Mouse (Mus musculus) CH12.LX (cell line): ENCODE data around the gene Pml. TPM values are rescaled to one million over a fixed set of nuclear protein-coding genes. Genes with fewer than 3 reads are reported as not detected.

Source experiments
- DNase-seq: peaks from one replicate; pipeline ENCODE4 v3.0.0-alpha.2; 2013; ENCODE audit errors: extremely low read depth
- H3K27ac ChIP-seq: 2 replicates; pipeline ENCODE4 v1.5.1; 2012; ENCODE audit warnings: low read depth, mild to moderate bottlenecking, control low read depth, moderate library complexity; ENCODE audit not compliant: insufficient read depth
- H3K27me3 ChIP-seq: replicated peaks from 2 replicates; pipeline ENCODE3; 2012; ENCODE audit warnings: inconsistent platforms
- H3K36me3 ChIP-seq, 2 experiments: replicated peaks in 1 of 2; 2 replicates each; pipeline versions ENCODE3 to v1.6.1; 2012; ENCODE audit warnings: inconsistent platforms in 1 of 2, low read length in 1 of 2, mild to moderate bottlenecking in 1 of 2, mixed read lengths in 1 of 2, moderate library complexity in 1 of 2; ENCODE audit not compliant: control insufficient read depth in 1 of 2, insufficient read depth in 1 of 2
- H3K4me1 ChIP-seq, 2 experiments: 2 replicates each; pipeline ENCODE4 v1.6.1; 2012; ENCODE audit warnings: inconsistent platforms in 1 of 2, moderate library complexity in 1 of 2; ENCODE audit not compliant: insufficient read depth in 2 of 2, control insufficient read depth in 1 of 2
- H3K4me2 ChIP-seq: 2 replicates; pipeline ENCODE4 v1.6.1; 2012; ENCODE audit warnings: low read depth, mild to moderate bottlenecking, control low read depth; ENCODE audit not compliant: poor library complexity, insufficient read depth, severe bottlenecking
- H3K4me3 ChIP-seq, 3 experiments: fragments of 150-350 bp in 1 of 3; sonication (generic) in 1 of 3; replicated peaks in 1 of 3; 2 replicates each; pipeline versions ENCODE3 to v1.5.1; 2011 to 2012; ENCODE audit warnings: low read depth in 2 of 3, low read length in 2 of 3, mild to moderate bottlenecking in 2 of 3, moderate library complexity in 2 of 3, control low read depth in 1 of 3, improper control_type of control experiment in 1 of 3, inconsistent platforms in 1 of 3, mixed read lengths in 1 of 3; ENCODE audit not compliant: poor library complexity in 1 of 3
- H3K79me2 ChIP-seq: replicated peaks from 2 replicates; pipeline ENCODE4 v1.6.1; 2012; ENCODE audit warnings: mild to moderate bottlenecking, moderate library complexity; ENCODE audit not compliant: control insufficient read depth, poor library complexity, insufficient read depth, severe bottlenecking; ENCODE audit errors: extremely low read depth
- H3K9ac ChIP-seq: 2 replicates; pipeline ENCODE4 v1.6.1; 2012; ENCODE audit warnings: low read depth, mild to moderate bottlenecking, control low read depth, moderate library complexity; ENCODE audit not compliant: insufficient read depth
- H3K9me3 ChIP-seq: replicated peaks from 2 replicates; pipeline ENCODE3; 2012; ENCODE audit warnings: low read length, inconsistent platforms, mixed read lengths
- CTCF ChIP-seq, 2 experiments: IDR thresholded peaks in 1 of 2; conservative IDR thresholded peaks in 1 of 2; 2 replicates each; pipeline ENCODE4 v1.5.1; 2011 to 2012; ENCODE audit warnings: low read depth in 2 of 2, low read length in 2 of 2, improper control_type of control experiment in 1 of 2, inconsistent platforms in 1 of 2, mild to moderate bottlenecking in 1 of 2, moderate library complexity in 1 of 2
- ELF1 ChIP-seq: IDR thresholded peaks from 2 replicates; pipeline ENCODE4 v1.6.1; 2014; ENCODE audit warnings: low read depth, mild to moderate bottlenecking, inconsistent platforms, low read length, improper control_type of control experiment
- ETS1 ChIP-seq: conservative IDR thresholded peaks from 2 replicates; pipeline ENCODE4 v1.6.1; 2012; ENCODE audit warnings: low read depth, mild to moderate bottlenecking, inconsistent platforms, low read length, improper control_type of control experiment, moderate library complexity
- HCFC1 ChIP-seq: IDR thresholded peaks from 2 replicates; pipeline ENCODE4 v1.6.1; 2012; ENCODE audit warnings: low read depth, mild to moderate bottlenecking, inconsistent platforms, low read length, improper control_type of control experiment
- JUN ChIP-seq: IDR thresholded peaks from 2 replicates; pipeline ENCODE4 v1.6.1; 2011; ENCODE audit warnings: low read depth, mild to moderate bottlenecking, low read length, improper control_type of control experiment, moderate library complexity; ENCODE audit not compliant: insufficient read depth
- MAFK ChIP-seq: IDR thresholded peaks from 2 replicates; pipeline ENCODE4 v1.6.1; 2011; ENCODE audit warnings: low read length, improper control_type of control experiment; ENCODE audit not compliant: insufficient replicate concordance
- MAX ChIP-seq: IDR thresholded peaks from 2 replicates; pipeline ENCODE4 v1.6.1; 2011; ENCODE audit warnings: low read length, improper control_type of control experiment
- MAZ ChIP-seq: IDR thresholded peaks from 2 replicates; pipeline ENCODE4 v1.6.1; 2012; ENCODE audit warnings: low read depth, mild to moderate bottlenecking, inconsistent platforms, low read length, improper control_type of control experiment, moderate library complexity
- NELFE ChIP-seq: IDR thresholded peaks from 2 replicates; pipeline ENCODE4 v1.6.1; 2011; ENCODE audit warnings: low read depth, low read length, improper control_type of control experiment
- NRF1 ChIP-seq: IDR thresholded peaks from 2 replicates; pipeline ENCODE4 v1.6.1; 2014; ENCODE audit warnings: low read depth, mild to moderate bottlenecking, inconsistent platforms, low read length, improper control_type of control experiment, moderate library complexity
- PAX5 ChIP-seq: IDR thresholded peaks from 2 replicates; pipeline ENCODE4 v1.6.1; 2012; ENCODE audit warnings: low read length, inconsistent platforms, mixed read lengths
- SMC3 ChIP-seq: IDR thresholded peaks from 2 replicates; pipeline ENCODE4 v1.6.1; 2011; ENCODE audit warnings: low read depth, low read length, improper control_type of control experiment
- TBP ChIP-seq: conservative IDR thresholded peaks from 2 replicates; pipeline ENCODE4 v1.6.1; 2011; ENCODE audit warnings: low read depth, low read length, improper control_type of control experiment
- TCF12 ChIP-seq: IDR thresholded peaks from 2 replicates; pipeline ENCODE4 v1.6.1; 2014; ENCODE audit warnings: low read depth, mild to moderate bottlenecking, inconsistent platforms, low read length, improper control_type of control experiment
- ZMIZ1 ChIP-seq: IDR thresholded peaks from 2 replicates; pipeline ENCODE4 v1.6.1; 2012; ENCODE audit warnings: low read depth, mild to moderate bottlenecking, inconsistent platforms, low read length, improper control_type of control experiment
- dilution Hi-C: fragments of 300-500 bp; cut with MboI; formaldehyde crosslinking; loops from 2 replicates; pipeline ENCODE4 v1.14.3; 2020; ENCODE audit warnings: low sequenced_read_pairs; ENCODE audit not compliant: extremely low pct_unique_long_range_greater_than_20kb, extremely low pct_ligation_motif_present
- in situ Hi-C: fragments of 300-500 bp; cut with MboI; formaldehyde crosslinking; loops from 3 replicates; pipeline ENCODE4 v1.14.3; 2019; ENCODE audit warnings: low sequenced_read_pairs, low pct_ligation_motif_present, low pct_unique_long_range_greater_than_20kb, mixed read lengths
- polyA plus RNA-seq: library from polyadenylated mRNA; unstranded; fragments of >175 nt; gene quantifications from 2 replicates; pipeline ENCODE4 v1.2.1, GENCODE M21; 2012; ENCODE audit warnings: low read depth; ENCODE audit not compliant: insufficient read length
- total RNA-seq, 2 experiments: library from RNA; depleted of rRNA; stranded (reverse); fragments of 300-350 nt in 1 of 2; fragments of >200 nt in 1 of 2; gene quantifications; 2 replicates each; pipeline ENCODE4 v1.2.3; 2012 to 2014

Pml gene
- total and polyA plus RNA-seq, 3 experiments = 8.3 to 56.9 (median 21.2) TPM

DNA sequence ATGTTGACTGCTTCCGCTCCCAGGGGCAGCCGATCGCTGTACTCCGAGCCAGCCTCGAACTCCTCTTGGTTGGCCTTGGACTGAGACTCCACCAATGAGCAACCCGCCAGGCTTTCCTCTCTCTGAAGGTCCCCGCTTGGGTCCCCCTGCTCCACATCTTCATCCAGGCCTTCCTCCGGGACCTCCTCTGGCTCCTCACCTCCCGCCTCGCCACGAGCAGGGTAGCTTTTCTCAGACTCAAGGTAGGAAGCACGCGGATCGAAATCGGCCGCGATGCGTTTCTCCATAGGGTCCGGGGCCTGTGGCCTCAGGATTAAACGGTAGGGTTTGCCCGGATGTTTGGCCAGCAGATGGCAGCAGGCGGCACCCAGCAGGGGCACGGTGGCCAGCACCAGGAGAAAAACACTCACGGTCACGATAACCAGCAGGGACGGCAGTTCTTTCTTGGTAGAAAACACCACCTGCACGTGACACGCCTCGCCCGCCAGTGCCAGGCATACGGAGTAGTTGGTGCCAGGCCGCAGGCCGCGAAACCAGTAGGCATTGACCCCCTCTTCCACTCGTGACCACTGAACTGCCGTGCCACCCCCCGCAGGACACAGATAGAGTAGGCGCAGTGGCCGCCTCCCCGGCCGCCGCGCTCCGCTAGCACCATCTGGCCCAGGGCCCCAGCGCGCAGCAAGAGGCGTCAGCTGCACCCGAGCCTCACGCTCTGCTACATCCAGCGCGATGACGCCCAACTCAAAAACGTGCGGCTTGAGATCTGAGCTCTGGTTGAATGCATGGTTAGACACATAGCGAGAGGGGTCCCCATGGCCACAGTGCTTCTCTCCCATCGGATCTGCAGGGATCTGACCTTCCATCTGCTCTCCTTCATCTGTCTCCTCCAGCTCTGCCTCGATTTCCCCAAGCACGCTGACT lies 51.5 kb downstream of the Pml start:
- DNase-seq = no peak
- no peak overlapping the region for H3K4me2 ChIP-seq
- dilution Hi-C loops = no loop called here
- TF ChIP-seq TBP (no peak), CTCF (conservative IDR thresholded peaks at IDR 0.05 in 1 of 2, IDR thresholded peaks at IDR 0.05 in 1 of 2; ENCODE audit: low read depth in 2 of 2, low read length in 2 of 2) (peak in 1 of 2 experiments; percentile 16; a peak in 1 of 4 replicates), MAZ (no peak), PAX5 (no peak), ETS1 (no peak), ELF1 (no peak), TCF12 (no peak)
- H3K4me1 ChIP-seq = peaks cover 0 to 2% of the 10 kb centered on the region in 2 experiments; a peak in 2 of 4 replicates
- H3K27me3 ChIP-seq = peaks cover 10% of the 10 kb centered on the region
- H3K9me3 ChIP-seq = peaks cover 19% of the 10 kb centered on the region
- no peak overlapping the region for H3K9ac ChIP-seq
- in situ Hi-C loops = no loop called here
- H3K36me3 ChIP-seq = no peaks in the 10 kb centered on the region
- no peak overlapping the region for H3K27ac ChIP-seq
- no peak overlapping the region for H3K4me3 ChIP-seq
- H3K79me2 ChIP-seq = no peaks in the 10 kb centered on the region

DNA sequence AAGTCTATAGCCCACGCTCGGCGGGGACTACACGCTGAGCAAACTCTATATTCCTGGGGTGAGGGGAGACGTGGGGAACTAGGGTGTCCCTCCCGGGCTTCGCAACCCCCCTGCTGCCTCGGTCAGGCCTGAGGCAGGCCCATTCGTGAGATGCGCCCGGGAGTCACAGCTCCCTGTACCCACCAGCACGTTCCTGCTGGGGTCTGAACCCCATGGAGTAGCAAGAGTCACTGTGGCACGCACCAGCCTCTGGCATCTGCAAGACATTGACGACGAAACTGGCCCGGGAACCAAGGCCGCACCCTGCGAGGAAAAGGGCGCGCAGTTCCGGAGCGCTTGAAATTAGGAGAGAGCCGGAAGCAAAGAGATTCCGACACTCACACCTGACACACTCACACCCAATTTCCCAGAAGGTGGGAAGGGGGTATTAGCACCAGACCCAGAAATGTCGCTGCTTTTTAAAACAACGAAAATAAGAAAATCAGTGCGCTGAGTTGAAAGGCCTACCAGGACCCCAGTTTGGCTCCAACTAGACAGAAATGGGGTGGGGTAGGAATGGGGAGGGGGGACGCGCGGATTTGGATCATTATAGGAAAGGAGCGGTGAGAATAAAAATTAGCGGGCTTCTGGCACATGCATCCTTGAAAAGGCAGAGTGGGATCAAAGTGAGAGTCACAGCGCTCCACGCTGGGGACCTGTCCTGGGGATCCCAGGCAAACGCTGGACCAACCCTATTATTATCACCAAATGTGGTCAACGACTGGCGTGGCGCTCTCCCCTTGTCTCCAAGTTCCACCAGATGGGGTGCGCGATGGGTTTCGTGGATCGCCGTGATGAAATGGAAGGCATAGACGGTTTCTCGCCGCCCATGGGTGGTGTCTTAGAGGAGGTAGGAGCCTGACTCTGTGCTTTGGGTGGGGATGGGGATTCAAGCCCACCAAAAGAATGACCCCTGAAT lies 52.7 kb downstream of the Pml start:
- TF ChIP-seq MAFK = no peak
- TF ChIP-seq TBP = no peak
- TF ChIP-seq NRF1 = no peak
- H3K4me3 ChIP-seq = no peak overlapping the region
- H3K4me1 ChIP-seq = peaks cover 0 to 2% of the 10 kb centered on the region in 2 experiments; a peak in 2 of 4 replicates
- H3K27me3 ChIP-seq = peaks cover 7% of the 10 kb centered on the region
- dilution Hi-C loops (no loop called here), in situ Hi-C loops (no loop called here)
- H3K36me3 ChIP-seq = no peaks in the 10 kb centered on the region
- no peak overlapping the region for H3K4me2 ChIP-seq
- no peak overlapping the region for H3K27ac ChIP-seq
- H3K9ac ChIP-seq = no peak overlapping the region
- no peaks in the 10 kb centered on the region for H3K79me2 ChIP-seq
- H3K9me3 ChIP-seq = peaks cover 19% of the 10 kb centered on the region
- no peak for DNase-seq

DNA sequence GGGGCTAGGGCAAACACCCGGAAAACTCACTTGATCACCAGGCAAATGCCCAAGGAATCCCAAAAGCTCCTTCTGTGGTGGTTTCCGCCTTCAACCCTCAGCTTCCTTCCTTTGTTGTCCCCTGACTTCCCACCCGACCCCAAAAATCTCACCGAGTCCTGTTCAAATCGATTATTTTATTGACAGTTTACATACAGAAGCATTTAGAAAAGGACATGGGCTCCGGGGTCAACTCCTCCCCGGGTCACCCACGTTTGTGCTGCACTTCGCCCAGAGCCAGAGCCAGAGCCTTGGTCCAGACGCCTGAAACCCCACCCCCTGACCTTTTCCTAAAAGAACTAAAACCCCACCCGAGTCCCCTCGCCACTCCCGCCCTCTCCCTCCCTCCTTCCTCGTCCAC lies 53.4 kb downstream of the Pml start:
- H3K27me3 ChIP-seq = peaks cover 4% of the 10 kb centered on the region
- no peak overlapping the region for H3K27ac ChIP-seq
- dilution Hi-C loops = no loop called here
- H3K4me2 ChIP-seq = no peak overlapping the region
- TF ChIP-seq SMC3 (no peak), HCFC1 (no peak), JUN (no peak), NELFE (no peak), ZMIZ1 (no peak), CTCF (conservative IDR thresholded peaks at IDR 0.05 in 1 of 2, IDR thresholded peaks at IDR 0.05 in 1 of 2; ENCODE audit: low read depth in 2 of 2, low read length in 2 of 2) (no peak), MAX (no peak)
- DNase-seq = no peak
- no peaks in the 10 kb centered on the region for H3K79me2 ChIP-seq
- no peaks in the 10 kb centered on the region for H3K36me3 ChIP-seq
- H3K4me3 ChIP-seq = no peak overlapping the region
- in situ Hi-C loops = no loop called here
- no peak overlapping the region for H3K9ac ChIP-seq
- peaks cover 0 to 2% of the 10 kb centered on the region in 2 experiments; a peak in 2 of 4 replicates for H3K4me1 ChIP-seq
- peaks cover 19% of the 10 kb centered on the region for H3K9me3 ChIP-seq
